Mouse (Mus musculus): ENCODE data around the gene H2-Ob. TPM values are rescaled to one million over a fixed set of nuclear protein-coding genes. Genes with fewer than 3 reads are reported as not detected.

The H2-Ob gene
- total and polyA plus RNA-seq, 3 experiments: 13.7 to 31.9 (median 19.9) TPM

DNA sequence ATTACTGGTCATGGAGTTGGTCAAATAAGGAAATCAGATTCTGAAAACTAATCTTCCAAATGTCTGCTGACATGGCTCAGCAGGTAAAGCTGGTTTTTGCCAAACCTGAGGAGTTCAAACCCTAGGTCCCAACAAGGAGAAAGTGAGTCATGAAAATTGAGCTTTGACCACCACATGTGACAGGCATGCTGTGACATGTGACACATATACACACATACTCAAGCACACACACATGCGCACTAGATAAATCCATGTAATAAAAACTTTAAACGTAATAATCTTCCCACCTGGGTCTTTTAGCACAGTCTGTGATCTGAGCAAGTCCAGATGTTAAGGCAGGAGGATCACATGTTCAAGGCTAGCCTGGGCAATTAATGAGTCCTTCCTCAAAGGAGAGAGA lies 65.1 kb downstream of the H2-Ob start:
- no peak overlapping the region for H3K4me3 ChIP-seq (replicated peaks in 1 of 3; ENCODE audit: low read depth in 2 of 3, low read length in 2 of 3, poor library complexity in 1 of 3)
- in situ Hi-C loops (cut with MboI; ENCODE audit: low pct_ligation_motif_present, low pct_unique_long_range_greater_than_20kb, low sequenced_read_pairs): no loop called here
- dilution Hi-C loops (cut with MboI; ENCODE audit: extremely low pct_ligation_motif_present, extremely low pct_unique_long_range_greater_than_20kb, low sequenced_read_pairs): no loop called here

More for the DNA sequence above, 65.1 kb downstream of the H2-Ob start:
- Histone ChIP-seq H3K9me3 (replicated peaks; ENCODE audit: low read length) (peaks cover 3% of the 10 kb centered on the region), H3K4me2 (ENCODE audit: insufficient read depth, low read depth, poor library complexity, severe bottlenecking) (no peak overlapping the region), H3K9ac (ENCODE audit: insufficient read depth, low read depth) (no peak overlapping the region), H3K79me2 (replicated peaks; ENCODE audit: control insufficient read depth, extremely low read depth, insufficient read depth, poor library complexity, severe bottlenecking) (peaks cover 20% of the 10 kb centered on the region), H3K27me3 (replicated peaks) (no peaks in the 10 kb centered on the region), H3K4me1 (ENCODE audit: control insufficient read depth in 1 of 2, insufficient read depth in 2 of 2) (peaks cover 12 to 36% of the 10 kb centered on the region in 2 experiments; a peak in 3 of 4 replicates), H3K27ac (ENCODE audit: insufficient read depth, low read depth) (peak overlapping the region; percentile 96; the same call in 1 of the 2 replicates), H3K36me3 (replicated peaks in 1 of 2; ENCODE audit: control insufficient read depth in 1 of 2, insufficient read depth in 1 of 2, low read length in 1 of 2) (peaks cover 0 to 17% of the 10 kb centered on the region in 2 experiments)
- peak; percentile 42 for DNase-seq (ENCODE audit: extremely low read depth)
- TF ChIP-seq BHLHE40 (IDR thresholded peaks at IDR 0.05; ENCODE audit: low read depth, low read length) (peak; percentile 76), SMC3 (IDR thresholded peaks at IDR 0.05; ENCODE audit: low read depth, low read length) (no peak), JUND (conservative IDR thresholded peaks at IDR 0.05; ENCODE audit: low read depth, low read length) (0 out of 2 replicates have a peak, but pooled peaks have one; percentile 16), ETS1 (conservative IDR thresholded peaks at IDR 0.05; ENCODE audit: low read depth, low read length) (peak; percentile 52; the same call in 1 of the 2 replicates)

Other genes with a start within 250 kb of the H2-Ob start
Only the 20 nearest of the 23 such genes appear.
- 44.8 and 47.1 TPM in 2 replicates for gene H2-Ke6, start 210.8 kb upstream of the H2-Ob start, total RNA-seq (2012; rRNA removed)
- gene H2-Ke6, start 210.8 kb upstream of the H2-Ob start, total RNA-seq (2014; rRNA removed): 20.4 and 20.8 TPM in 2 replicates
- 31.7 and 34.5 TPM in 2 replicates for gene H2-Ke6, start 210.8 kb upstream of the H2-Ob start, polyA plus RNA-seq (2012; ENCODE audit: insufficient read length, low read depth)
- 116 and 160 TPM in 2 replicates for gene Slc39a7, start 207.2 kb upstream of the H2-Ob start, total RNA-seq (2012; rRNA removed)
- gene Slc39a7, start 207.2 kb upstream of the H2-Ob start, total RNA-seq (2014; rRNA removed): 96.8 and 97.2 TPM in 2 replicates
- gene Slc39a7, start 207.2 kb upstream of the H2-Ob start, polyA plus RNA-seq (2012; ENCODE audit: insufficient read length, low read depth): 105 and 108 TPM in 2 replicates
- gene Rxrb, start 207.1 kb upstream of the H2-Ob start, total RNA-seq (2012; rRNA removed): 42.7 and 47.7 TPM in 2 replicates
- gene Rxrb, start 207.1 kb upstream of the H2-Ob start, total RNA-seq (2014; rRNA removed): 27.0 and 27.4 TPM in 2 replicates
- gene Rxrb, start 207.1 kb upstream of the H2-Ob start, polyA plus RNA-seq (2012; ENCODE audit: insufficient read length, low read depth): 36.9 and 41.4 TPM in 2 replicates
- gene Col11a2, start 199.5 kb upstream of the H2-Ob start, total RNA-seq (2012; rRNA removed): 6.0 and 7.6 TPM in 2 replicates
- 3.0 and 4.5 TPM in 2 replicates for gene Col11a2, start 199.5 kb upstream of the H2-Ob start, total RNA-seq (2014; rRNA removed)
- gene Col11a2, start 199.5 kb upstream of the H2-Ob start, polyA plus RNA-seq (2012; ENCODE audit: insufficient read length, low read depth): 5.8 and 7.2 TPM in 2 replicates
- gene H2-Oa, start 146.6 kb upstream of the H2-Ob start, total RNA-seq (2012; rRNA removed): 16.1 and 21.5 TPM in 2 replicates
- 32.8 and 42.7 TPM in 2 replicates for gene H2-Oa, start 146.6 kb upstream of the H2-Ob start, total RNA-seq (2014; rRNA removed)
- gene H2-Oa, start 146.6 kb upstream of the H2-Ob start, polyA plus RNA-seq (2012; ENCODE audit: insufficient read length, low read depth): 30.5 and 40.4 TPM in 2 replicates
- gene H2-DMa, start 119.4 kb upstream of the H2-Ob start, total RNA-seq (2012; rRNA removed): 67.7 and 77.4 TPM in 2 replicates
- 114 and 119 TPM in 2 replicates for gene H2-DMa, start 119.4 kb upstream of the H2-Ob start, total RNA-seq (2014; rRNA removed)
- 82.5 and 112 TPM in 2 replicates for gene H2-DMa, start 119.4 kb upstream of the H2-Ob start, polyA plus RNA-seq (2012; ENCODE audit: insufficient read length, low read depth)
- gene Brd2, start 116.3 kb upstream of the H2-Ob start, total RNA-seq (2012; rRNA removed): 101 and 125 TPM in 2 replicates
- 137 and 141 TPM in 2 replicates for gene Brd2, start 116.3 kb upstream of the H2-Ob start, total RNA-seq (2014; rRNA removed)
- 247 and 252 TPM in 2 replicates for gene Brd2, start 116.3 kb upstream of the H2-Ob start, polyA plus RNA-seq (2012; ENCODE audit: insufficient read length, low read depth)
- 107 and 135 TPM in 2 replicates for gene H2-DMb2, start 95.6 kb upstream of the H2-Ob start, total RNA-seq (2012; rRNA removed)
- 173 and 199 TPM in 2 replicates for gene H2-DMb2, start 95.6 kb upstream of the H2-Ob start, total RNA-seq (2014; rRNA removed)
- gene H2-DMb2, start 95.6 kb upstream of the H2-Ob start, polyA plus RNA-seq (2012; ENCODE audit: insufficient read length, low read depth): 161 and 175 TPM in 2 replicates
- 60.7 and 67.0 TPM in 2 replicates for gene H2-DMb1, start 85.8 kb upstream of the H2-Ob start, total RNA-seq (2012; rRNA removed)
- 77.4 and 102 TPM in 2 replicates for gene H2-DMb1, start 85.8 kb upstream of the H2-Ob start, total RNA-seq (2014; rRNA removed)
- gene H2-DMb1, start 85.8 kb upstream of the H2-Ob start, polyA plus RNA-seq (2012; ENCODE audit: insufficient read length, low read depth): 147 and 149 TPM in 2 replicates
- 164 and 184 TPM in 2 replicates for gene Tap1, start 51.4 kb upstream of the H2-Ob start, total RNA-seq (2012; rRNA removed)
- 90.1 and 102 TPM in 2 replicates for gene Tap1, start 51.4 kb upstream of the H2-Ob start, total RNA-seq (2014; rRNA removed)
- 157 and 161 TPM in 2 replicates for gene Tap1, start 51.4 kb upstream of the H2-Ob start, polyA plus RNA-seq (2012; ENCODE audit: insufficient read length, low read depth)
- gene Psmb9, start 51.1 kb upstream of the H2-Ob start, total RNA-seq (2012; rRNA removed): 435 and 547 TPM in 2 replicates
- 156 and 159 TPM in 2 replicates for gene Psmb9, start 51.1 kb upstream of the H2-Ob start, total RNA-seq (2014; rRNA removed)
- 192 and 196 TPM in 2 replicates for gene Psmb9, start 51.1 kb upstream of the H2-Ob start, polyA plus RNA-seq (2012; ENCODE audit: insufficient read length, low read depth)
- gene Psmb8, start 41.2 kb upstream of the H2-Ob start, total RNA-seq (2012; rRNA removed): 989 and 1,092 TPM in 2 replicates
- 846 and 857 TPM in 2 replicates for gene Psmb8, start 41.2 kb upstream of the H2-Ob start, total RNA-seq (2014; rRNA removed)
- 652 and 654 TPM in 2 replicates for gene Psmb8, start 41.2 kb upstream of the H2-Ob start, polyA plus RNA-seq (2012; ENCODE audit: insufficient read length, low read depth)
- gene Tap2, start 35.4 kb upstream of the H2-Ob start, total RNA-seq (2012; rRNA removed): 110 and 116 TPM in 2 replicates
- gene Tap2, start 35.4 kb upstream of the H2-Ob start, total RNA-seq (2014; rRNA removed): 54.8 and 62.2 TPM in 2 replicates
- 121 and 124 TPM in 2 replicates for gene Tap2, start 35.4 kb upstream of the H2-Ob start, polyA plus RNA-seq (2012; ENCODE audit: insufficient read length, low read depth)
- 114 and 158 TPM in 2 replicates for gene H2-Ab1, start 18.8 kb downstream of the H2-Ob start, total RNA-seq (2012; rRNA removed)
- gene H2-Ab1, start 18.8 kb downstream of the H2-Ob start, total RNA-seq (2014; rRNA removed): 105 and 119 TPM in 2 replicates
- 634 and 699 TPM in 2 replicates for gene H2-Ab1, start 18.8 kb downstream of the H2-Ob start, polyA plus RNA-seq (2012; ENCODE audit: insufficient read length, low read depth)
- 385 and 450 TPM in 2 replicates for gene H2-Aa, start 48.9 kb downstream of the H2-Ob start, total RNA-seq (2012; rRNA removed)
- 481 and 488 TPM in 2 replicates for gene H2-Aa, start 48.9 kb downstream of the H2-Ob start, total RNA-seq (2014; rRNA removed)
- gene H2-Aa, start 48.9 kb downstream of the H2-Ob start, polyA plus RNA-seq (2012; ENCODE audit: insufficient read length, low read depth): 930 and 958 TPM in 2 replicates
- 574 and 629 TPM in 2 replicates for gene H2-Eb1, start 67.0 kb downstream of the H2-Ob start, total RNA-seq (2012; rRNA removed)
- 511 and 534 TPM in 2 replicates for gene H2-Eb1, start 67.0 kb downstream of the H2-Ob start, total RNA-seq (2014; rRNA removed)
- gene H2-Eb1, start 67.0 kb downstream of the H2-Ob start, polyA plus RNA-seq (2012; ENCODE audit: insufficient read length, low read depth): 898 and 899 TPM in 2 replicates
- 5.8 and 6.8 TPM in 2 replicates for gene H2-Eb2, start 86.8 kb downstream of the H2-Ob start, total RNA-seq (2012; rRNA removed)
- 10.9 and 12.2 TPM in 2 replicates for gene H2-Eb2, start 86.8 kb downstream of the H2-Ob start, total RNA-seq (2014; rRNA removed)
- 10.2 and 11.4 TPM in 2 replicates for gene H2-Eb2, start 86.8 kb downstream of the H2-Ob start, polyA plus RNA-seq (2012; ENCODE audit: insufficient read length, low read depth)
- 1.1 and 1.2 TPM in 2 replicates for gene Btnl2, start 115.9 kb downstream of the H2-Ob start, total RNA-seq (2012; rRNA removed)
- gene Btnl2, start 115.9 kb downstream of the H2-Ob start, total RNA-seq (2014; rRNA removed): 1.9 and 2.0 TPM in 2 replicates
- gene Btnl2, start 115.9 kb downstream of the H2-Ob start, polyA plus RNA-seq (2012; ENCODE audit: insufficient read length, low read depth): 4.8 and 5.6 TPM in 2 replicates
- 0.08 TPM in 1 of 2 replicates, not detected in the other for gene Btnl1, start 138.2 kb downstream of the H2-Ob start, total RNA-seq (2012; rRNA removed)
- gene Btnl1, start 138.2 kb downstream of the H2-Ob start, total RNA-seq (2014; rRNA removed): 0.14 TPM in 1 of 2 replicates, not detected in the other
- gene Btnl1, start 138.2 kb downstream of the H2-Ob start, polyA plus RNA-seq (2012; ENCODE audit: insufficient read length, low read depth): 0.11 TPM in 1 of 2 replicates, not detected in the other
- gene BC051142, start 159.9 kb downstream of the H2-Ob start, total RNA-seq (2012; rRNA removed): not detected in 2 replicates
- 0.28 TPM in 1 of 2 replicates, not detected in the other for gene BC051142, start 159.9 kb downstream of the H2-Ob start, total RNA-seq (2014; rRNA removed)
- 0.83 and 1.0 TPM in 2 replicates for gene BC051142, start 159.9 kb downstream of the H2-Ob start, polyA plus RNA-seq (2012; ENCODE audit: insufficient read length, low read depth)

All from CH12.LX (cell line).